Mouse (Mus musculus): ENCODE results near the gene St6gal1. TPM values are rescaled to one million over a fixed set of nuclear protein-coding genes. Genes with fewer than 3 reads are reported as not detected.
A peak's percentile ranks its signal among the peaks of the same experiment; 100 is the strongest.

St6gal1 gene
- total RNA-seq, 2 experiments from 2014 or later: 3.4 to 3.5 TPM

DNA sequence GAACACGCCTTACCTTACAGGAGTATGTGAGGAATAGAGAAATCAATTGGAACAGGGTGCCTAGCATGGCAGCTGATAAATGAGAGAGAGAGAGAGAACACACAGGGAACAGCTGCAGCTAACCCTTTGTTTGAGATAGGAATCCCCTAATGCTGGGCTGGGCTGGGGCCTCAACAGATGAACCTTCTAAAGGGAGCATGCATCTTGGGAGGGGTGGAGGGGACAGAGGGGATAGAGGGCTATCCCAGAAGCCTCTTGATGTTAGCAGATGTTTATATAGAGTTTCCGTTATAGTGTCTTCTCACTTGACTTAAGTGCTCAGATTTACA lies 26.9 kb downstream of the St6gal1 start:
- no peak for DNase-seq

DNA sequence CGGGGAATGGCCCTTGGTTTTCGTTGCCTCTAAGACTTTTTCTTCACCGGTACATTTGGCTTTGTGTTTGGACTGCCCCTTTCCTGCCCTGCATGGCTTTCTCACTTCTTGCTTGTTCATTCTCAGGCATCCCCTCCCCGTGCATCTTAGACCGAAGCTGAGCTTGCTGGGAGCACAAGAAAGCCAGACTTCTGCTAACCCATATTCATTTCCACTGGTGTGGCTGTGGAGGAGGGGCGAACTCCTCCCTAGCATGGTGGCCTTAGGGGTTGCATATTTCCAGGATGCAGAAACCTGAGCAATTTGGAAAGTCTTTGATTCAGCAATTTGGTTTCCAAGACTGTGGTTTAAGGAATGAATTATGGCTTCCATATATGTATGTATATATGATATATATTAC lies 29.1 kb downstream of the St6gal1 start:
- no peak for DNase-seq

DNA sequence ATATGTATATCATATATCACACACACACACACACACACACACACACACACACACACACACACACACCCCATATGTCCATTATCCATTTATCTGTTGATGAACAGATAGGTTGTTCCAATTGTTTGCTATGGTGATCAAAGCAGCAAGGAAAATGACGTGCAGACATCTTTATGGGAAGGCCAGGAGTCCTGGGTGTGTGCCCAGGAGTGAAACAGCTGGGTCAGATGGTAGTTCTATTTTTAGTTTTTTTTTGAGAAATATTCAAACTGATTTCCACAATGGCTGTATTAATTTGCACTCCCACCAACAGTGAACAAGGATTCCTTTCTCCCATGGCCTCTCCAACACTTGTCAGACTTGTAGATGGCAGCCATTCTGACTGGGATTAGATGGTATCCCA lies 29.5 kb downstream of the St6gal1 start:
- DNase-seq: no peak

DNA sequence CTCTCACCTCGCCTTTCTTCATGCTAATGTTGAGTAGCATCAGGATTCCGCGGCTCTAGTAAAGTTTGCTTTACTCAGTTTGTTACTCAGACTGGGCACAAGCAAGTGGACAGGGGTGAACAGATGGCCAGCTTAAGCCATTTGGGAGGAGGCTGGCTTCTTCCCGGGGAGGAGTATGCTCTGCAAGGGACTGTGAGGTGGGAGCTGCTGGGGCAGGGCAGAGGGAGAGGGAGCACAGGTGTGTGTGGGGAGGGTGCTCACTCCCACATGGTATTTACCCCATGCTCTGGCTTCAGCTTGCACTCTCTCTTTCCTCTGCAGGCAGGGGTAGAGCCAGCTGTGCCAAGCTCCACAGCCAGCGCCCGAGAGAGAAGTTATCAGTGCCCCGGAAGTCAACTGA lies 32.1 kb downstream of the St6gal1 start:
- no peak for DNase-seq

DNA sequence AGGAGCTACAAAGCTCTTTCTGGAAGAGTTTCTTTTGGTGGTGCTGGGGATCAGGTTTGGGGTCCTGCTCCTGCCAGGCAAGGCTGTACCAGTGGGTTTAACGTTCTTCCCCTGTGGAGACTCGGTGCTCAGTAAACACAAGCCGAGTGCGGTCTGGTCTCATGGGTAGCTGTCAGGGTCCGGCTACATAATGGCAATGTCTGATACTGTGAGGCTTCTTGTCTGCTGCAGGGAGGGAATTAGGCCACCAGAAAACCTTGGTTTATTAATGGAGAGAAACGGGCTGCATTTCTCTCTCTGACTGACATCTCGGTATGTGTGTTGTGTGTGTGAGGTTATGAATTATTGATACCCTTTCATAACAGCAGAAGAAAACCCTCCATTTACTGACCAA lies 33.9 kb downstream of the St6gal1 start:
- DNase-seq: no peak

DNA sequence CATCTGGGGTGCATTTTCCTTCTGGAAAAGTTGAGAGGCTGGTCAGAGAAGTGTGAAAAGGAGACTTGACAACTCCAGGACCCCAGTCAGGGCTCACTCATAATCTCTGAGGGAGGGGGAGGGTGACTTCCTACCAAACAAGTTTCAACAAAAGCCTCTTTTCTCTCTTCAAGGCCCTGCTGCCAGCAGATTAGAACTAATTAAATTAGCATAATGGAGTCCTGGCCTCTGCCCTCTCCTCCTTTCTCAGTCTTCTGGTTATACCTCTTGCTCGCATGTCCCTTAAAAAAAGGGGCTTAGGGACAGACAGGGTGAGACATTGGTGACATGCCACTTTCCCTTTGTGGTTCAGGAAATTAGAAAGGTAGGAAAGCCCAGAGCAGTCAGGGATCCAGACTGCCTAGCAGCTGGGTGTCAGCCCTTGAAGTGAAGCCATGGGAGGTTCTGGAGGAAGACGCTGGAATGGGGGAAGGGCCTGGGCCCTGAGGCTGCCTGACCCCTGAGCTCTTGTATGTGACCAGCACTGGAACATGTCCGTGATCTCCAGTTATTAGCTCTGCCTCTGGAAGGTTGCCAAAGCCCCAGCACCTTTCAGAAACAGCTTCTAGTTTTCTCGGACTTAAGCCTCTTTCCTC lies 34.4 kb downstream of the St6gal1 start:
- no peak for DNase-seq

DNA sequence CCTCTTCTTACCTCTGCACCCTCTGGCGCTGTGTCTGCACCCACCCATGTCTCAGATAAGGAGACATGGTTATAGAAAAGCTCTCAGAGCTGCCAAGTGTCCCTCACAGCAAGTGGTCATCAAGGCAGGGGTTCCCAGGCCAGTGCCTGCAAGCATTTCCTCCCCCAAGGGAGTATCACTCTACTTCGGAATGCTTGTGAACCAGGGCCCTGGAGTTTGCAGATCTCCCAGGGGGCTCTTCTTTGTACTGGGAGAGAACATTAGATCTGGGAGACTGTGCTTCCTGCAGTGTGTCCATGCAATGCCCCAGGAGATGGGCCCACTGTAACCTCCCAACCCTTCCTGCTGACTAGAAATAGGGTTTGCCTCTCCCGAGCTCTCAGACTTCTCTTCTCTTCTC lies 35.0 kb downstream of the St6gal1 start:
- DNase-seq: no peak

DNA sequence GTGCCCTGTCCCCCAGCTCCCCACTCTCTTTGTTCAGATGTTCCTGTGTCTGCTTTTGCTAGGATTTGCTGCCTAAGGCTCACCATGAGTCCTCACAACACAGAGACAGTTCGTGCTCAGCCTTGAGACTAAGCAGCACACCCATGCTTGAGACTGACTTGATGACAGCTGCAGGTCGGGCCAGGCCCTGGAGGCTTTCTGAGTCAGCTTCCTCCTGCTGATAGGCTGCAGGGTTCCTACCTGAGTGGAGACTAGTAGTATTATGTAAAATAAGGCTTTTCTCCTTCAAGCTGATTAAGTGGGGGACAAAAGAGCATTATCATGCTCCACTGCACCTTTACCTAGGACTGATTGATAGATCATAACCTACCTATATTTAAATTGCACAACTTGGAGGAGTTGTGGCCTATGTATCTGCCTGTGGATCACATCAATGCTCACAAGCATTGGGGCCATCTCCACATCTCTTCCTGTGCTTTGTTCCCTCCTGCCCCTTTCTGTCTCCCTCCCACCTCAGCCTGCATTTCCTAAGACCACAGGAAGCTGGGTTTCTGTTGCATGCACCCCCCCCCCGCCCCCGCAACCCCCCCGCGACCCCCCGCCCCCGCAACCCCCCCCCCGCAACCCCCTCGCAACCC lies 37.7 kb downstream of the St6gal1 start:
- no peak for DNase-seq

DNA sequence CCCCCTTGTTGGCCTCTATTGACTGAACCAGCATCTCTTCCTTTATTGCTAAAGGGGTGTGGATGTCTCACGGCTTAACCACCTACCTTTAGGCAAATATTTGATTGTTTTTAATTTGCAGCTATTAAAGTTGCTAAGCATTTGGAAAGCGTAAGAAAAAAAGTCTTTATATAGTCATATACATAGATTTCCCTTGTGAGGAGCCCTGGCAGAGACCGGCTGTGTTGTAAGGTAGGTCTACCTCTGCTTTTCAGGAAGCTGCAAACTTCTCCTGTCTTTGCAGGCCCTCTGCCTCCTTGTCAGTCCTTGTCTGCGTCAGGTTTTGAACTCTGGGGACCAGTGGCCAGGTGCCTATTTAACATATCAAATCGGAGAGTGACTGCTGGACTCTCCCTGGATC lies 38.3 kb downstream of the St6gal1 start:
- DNase-seq: no peak

DNA sequence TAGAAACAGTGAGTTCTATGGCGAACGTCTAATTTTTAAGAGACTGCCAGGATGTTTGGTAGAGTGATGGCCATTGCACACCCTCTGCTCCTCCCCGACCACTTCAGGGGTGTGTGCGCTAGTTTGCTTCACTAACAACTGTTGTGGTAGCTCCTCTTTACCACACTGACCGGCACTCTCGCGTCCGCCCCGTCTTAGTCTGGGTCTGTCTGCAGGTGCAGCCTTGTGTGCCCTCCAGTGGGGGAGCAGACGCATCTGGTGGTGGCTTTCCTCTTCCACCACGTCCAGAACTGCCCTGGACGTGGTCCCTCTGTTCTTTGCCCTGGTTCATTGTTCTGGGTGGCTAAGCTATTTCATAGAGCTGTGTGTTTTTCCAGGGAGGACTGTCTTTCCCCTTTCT lies 40.5 kb downstream of the St6gal1 start:
- no peak for DNase-seq

DNA sequence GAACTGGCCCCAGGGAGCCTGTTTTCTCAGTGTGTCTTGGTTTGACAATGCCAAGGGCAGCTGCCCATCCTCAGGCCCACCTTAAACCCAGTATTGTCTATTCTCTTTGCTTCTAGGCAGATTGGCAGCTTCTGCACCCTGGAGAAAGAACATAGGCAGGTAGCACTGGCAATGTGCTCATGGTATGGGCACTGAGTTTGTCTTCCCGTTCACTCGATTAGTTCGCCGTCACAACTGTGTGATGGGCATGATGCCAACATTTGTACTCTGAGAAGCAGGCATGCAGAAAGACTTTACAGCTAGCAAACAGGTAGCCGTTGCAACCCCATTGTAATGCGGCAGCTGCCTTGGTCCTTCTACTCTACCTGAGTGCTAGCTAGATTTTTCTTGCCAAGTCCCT lies 40.9 kb downstream of the St6gal1 start:
- no peak for DNase-seq

DNA sequence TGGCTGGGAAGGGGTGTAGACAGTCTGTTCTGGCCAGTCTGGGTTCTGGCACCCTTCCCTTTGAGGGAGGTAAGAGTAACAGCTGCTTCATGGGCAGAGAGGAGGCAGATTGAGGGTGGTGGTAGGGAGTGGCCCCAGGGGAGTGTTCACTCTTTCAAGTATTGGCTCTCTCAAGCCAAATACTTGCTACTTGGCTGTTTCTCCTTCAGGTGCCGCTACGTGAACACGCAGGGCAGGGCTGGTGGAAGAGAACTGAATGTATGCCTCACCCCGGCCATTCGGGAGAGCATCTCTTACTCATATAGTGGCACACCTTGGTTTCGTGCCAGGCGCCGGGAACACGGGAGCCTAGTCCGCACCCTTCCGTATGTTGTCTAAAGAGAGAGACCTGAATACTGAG lies 41.8 kb downstream of the St6gal1 start:
- DNase-seq: no peak

DNA sequence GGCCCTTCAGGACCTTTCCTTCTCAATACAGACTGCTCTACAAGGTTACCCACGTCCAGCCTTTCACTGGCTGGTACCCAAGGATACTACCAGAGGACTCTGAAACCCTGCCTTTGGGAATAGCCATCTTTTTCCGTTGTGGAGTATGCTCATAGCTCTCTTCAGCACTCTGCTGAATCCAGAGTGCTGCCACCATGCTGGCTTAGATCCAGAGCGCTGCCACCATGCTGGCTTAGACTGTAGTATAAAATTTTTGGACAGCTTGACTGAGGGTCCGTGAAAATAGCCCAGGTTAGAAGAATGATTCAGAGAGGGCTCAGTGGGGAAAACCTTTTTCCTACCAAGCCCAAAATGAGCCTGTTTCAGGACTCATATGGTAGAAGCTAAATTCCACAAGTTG lies 42.4 kb downstream of the St6gal1 start:
- no peak for DNase-seq

DNA sequence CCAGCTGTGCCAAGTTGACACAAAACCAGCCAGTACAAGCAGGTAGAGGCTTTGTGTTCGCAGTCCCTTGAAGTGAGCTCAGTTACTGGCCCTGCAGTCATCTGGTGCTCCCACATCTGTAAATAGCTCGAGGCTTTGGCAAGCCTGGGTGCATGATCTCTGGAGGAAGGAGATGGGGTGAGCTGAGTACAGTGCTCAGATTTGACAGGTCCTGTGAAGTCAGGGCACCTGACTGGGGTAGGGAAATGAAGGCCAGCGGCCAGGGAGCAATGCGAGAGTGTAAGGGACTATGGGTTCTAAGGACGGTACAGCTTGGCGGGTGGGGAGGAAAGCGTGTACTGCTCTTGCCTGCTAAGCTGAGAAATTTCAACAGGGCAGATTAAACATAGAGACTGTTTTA lies 43.7 kb downstream of the St6gal1 start:
- DNase-seq: no peak

DNA sequence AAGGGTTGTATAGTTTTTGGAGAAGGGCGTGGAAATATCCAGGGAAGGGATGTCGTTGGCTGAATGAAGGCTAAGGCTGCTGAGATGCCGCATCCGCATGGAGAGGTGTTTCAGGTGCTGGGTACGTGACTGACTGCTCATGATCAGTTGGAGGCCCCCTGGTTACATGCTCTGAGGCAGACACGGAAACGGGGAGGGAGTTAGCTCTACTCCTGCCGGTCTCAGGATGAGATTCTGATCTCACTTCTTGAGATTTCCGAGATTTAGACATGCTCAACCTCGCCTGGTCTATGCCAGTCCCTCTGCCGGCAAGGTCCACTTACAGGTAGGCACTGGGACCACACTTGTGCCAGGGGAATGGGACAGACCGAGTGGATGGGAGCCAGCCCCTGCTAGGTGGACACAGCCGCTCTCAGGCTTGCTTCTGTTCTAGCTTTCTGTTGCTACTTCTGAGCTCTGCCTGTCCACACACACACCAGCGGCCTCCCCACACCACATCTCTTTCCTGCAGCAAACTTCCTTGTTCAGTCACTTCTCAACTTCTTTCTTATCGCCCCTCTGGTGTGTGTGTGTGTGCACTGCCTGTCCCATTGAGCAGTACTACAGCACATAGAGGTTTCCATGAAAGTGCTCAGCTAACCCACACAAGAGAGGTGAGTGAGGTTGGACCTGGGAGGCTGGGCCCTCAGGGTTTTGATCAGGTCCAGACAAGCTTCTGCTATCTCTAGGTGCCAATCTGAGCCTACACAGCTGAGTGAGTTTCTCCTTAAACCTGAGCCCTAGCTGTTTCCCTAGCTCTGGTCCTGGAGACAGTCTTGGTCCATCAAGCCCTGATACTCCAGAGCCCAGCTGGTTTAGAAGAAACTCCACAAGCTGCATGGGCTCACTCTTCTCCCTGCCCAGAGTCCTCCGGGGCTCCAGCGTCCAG lies 44.8 kb downstream of the St6gal1 start:
- DNase-seq: no peak

DNA sequence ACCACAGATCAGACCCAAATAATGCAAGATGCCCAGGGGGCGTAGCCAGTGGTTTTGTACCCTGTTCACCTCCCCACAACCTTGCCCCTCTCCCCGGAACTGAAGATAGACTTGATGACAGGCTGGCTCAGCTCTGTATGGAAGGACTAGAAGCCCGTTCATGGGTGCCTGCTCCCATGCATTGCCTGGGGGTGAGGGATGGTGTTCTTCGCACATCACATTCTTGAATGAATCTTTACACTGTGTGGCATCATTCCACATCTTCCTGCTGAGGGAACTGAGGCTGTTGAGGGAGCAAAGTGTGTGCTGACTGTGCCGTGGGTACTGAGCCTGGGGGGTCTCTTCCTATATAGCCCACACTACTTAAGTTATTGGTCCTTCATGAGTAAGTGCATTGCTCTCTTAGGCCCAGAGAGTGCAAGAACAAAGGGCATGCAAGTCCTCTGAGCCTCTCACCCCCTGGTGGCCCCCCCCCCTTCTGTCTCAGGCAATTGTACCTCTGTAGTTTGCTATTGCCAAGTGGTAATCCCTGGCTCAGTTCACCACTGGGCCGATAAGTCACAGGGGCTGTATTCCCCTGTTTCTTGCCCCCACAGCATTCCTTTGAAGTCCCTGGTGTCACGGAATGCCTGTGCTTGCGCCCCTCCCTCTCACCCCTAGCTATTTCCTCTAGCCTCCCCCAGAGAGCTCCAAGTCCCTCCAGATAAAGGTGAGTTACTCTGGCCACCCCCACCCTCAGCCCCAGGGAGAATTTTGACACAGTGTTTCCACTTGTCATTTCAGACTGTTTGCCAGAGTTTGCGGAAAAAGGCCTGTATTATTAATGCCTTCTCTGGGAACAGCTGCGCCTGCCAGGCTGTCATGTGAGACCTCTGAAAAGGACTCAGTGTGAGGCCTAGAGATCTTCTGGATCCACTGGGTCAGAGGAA lies 45.7 kb downstream of the St6gal1 start:
- peak; percentile 38 for DNase-seq

DNA sequence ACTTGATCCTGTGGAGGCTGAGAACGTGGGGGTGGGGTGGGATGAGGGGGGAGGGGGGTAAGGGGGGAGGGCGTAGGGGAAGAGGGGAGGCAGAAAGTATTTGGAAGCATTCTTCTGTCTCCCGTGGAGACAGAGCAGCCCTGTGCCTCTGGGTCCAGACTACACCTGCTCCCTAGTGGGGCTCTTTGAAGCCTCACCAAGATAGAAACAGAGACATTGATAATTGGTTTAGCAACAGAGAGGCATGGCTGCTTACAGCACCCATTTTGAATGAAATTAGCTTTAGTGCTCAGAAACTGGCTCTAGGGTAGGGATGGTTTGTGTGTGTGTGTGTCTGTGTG lies 46.3 kb downstream of the St6gal1 start:
- DNase-seq: no peak

DNA sequence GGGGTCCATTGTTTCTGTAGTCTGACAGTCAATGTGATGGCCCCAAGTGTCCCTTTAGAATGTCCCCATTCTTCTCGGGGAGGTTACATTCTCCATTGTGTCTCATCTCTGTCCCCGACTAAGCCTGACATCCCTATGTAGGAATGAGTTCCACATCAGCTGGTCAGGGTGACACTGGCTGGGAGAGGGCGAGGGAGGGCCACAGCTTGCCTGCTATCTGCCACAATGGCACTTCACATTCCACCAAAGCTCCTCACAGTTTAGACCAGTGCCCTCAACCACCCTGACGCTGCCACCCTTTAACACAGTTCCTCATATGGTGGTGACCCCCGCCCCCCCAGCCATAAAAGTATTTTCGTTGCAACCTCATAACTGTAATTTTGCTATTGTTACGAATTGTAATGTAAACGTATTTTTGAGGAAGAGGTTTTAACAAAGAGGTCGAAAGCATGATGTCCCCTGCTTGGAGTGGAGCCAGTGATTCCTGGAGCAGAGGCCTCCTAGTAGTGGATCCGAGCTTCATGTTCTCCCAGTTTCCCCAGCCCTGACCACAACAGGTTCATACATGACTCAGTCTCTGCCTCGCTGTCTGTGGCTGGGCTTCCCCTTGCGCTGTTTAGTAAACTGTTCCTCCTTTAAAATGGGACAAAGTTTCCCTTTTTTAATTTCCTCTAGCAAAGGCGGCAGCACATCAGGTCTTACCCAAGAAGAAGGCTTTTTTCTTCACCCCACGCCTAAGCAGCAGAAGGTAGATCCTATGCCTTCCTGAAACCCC lies 47.4 kb downstream of the St6gal1 start:
- DNase-seq: no peak

DNA sequence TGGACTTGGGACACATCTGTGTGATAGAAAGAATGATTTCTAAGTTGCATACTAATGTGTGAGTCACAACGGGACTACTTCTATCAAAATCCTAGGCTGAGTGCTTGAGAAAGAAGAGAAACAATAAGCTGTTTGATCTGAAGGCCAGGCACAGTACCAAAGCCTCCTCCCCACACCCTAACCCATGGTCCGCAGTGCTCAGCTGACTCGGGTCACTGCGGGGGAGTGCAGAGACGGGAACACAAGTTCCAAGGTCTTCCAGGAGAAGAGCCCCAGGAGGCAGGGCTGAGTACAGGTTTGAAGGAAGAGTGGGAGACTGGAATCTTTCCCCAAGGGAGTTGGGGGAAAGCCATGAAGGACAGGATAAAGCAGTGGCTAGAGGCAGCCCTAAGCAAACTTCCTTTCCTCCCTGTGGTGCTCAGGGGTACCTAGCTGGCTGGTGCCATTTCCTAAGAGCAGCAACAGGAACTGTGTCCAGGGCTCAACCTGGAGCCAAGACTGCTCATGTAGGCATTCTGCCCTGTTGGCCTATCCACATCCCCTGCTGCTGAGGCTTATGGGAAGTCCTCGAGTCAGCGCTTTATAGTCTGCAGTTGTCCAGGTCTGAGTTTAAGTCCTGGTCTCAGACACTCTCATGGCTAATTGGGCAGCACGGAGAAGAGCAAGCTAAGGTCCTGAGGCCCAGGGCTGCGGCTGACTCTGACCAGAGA lies 48.1 kb downstream of the St6gal1 start:
- no peak for DNase-seq

DNA sequence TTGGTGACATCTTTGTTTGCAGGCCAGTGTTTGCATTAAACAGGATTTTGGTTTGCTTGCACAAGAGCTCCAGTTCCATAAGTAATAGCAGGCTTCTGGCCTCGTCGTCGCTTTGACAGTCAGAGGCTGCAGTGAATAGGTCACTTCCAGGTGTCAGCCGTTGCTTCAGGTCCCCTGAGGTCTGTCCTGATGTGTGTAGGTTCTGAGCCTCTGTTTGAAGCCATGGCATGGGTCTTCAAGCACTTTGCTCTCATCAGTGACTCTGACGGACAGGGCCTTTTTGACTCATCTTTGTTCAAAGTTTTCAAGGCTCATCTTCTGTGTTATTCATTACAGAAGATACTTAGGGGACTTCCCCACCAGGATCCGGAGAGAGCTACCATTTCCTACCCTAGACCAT lies 49.5 kb downstream of the St6gal1 start:
- no peak for DNase-seq
